Mouse (Mus musculus): ENCODE data around the gene Mpdz.

DNA sequence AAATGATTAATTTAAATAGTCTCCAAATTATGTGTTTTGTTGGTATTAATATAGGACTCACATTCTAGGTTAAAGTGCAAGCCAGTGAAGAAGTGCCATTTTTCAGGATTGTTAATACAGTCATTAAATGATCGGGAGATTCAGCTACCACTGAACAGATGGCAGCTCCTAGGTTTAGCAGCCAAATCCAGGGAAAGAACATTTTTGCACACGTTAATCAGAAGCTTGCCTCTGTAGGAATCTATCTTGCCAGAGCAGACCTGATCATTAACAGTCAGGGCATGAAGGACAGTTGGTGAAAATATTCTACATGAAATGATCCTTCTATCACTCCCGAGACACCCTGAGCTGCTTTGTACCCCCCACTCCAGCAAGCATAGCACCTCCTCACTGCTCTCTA, 120.4 kb downstream of the Mpdz start:
- TF ChIP-seq CTCF (IDR thresholded peaks at IDR 0.05; ENCODE audit: low read depth, low read length) (no peak), POLR2AphosphoS5 (IDR thresholded peaks at IDR 0.05; ENCODE audit: insufficient replicate concordance, low read depth, low read length) (no peak)

All from G1E (cell line).